Mouse (Mus musculus) T-cell, adult 2 months (primary cell): Measurements from ENCODE around the gene Mtx3.
"Not testable (repeated sequence)": the region's sequence is repeated elsewhere in the genome, so short reads cannot be mapped to it uniquely, and the experiment has no call there.

Source experiments
- DNase-seq: peaks from one replicate; pipeline ENCODE4 v3.0.0; 2022; ENCODE audit warnings: low spot score

Gene Mtx3

GRCm38 (mm10) chr13:92844586-92845221 lies at the start of gene Mtx3:
Gene Mtx3, plus strand, starts transcription at chr13:92844760.
- DNase-seq, result peak; percentile 77

GRCm38 (mm10) chr13:92798830-92799229 lies 45.7 kb upstream of the Mtx3 start:
- no peak for DNase-seq

- DNase-seq, result no peak
Observed at GRCm38 (mm10) chr13:92799306-92799925, 45.1 kb upstream of the Mtx3 start.

GRCm38 (mm10) chr13:92806785-92807184 lies 37.8 kb upstream of the Mtx3 start:
- DNase-seq, result no peak

GRCm38 (mm10) chr13:92807849-92808248 lies 36.7 kb upstream of the Mtx3 start:
- no peak for DNase-seq

- not testable (repeated sequence) for DNase-seq
Observed at GRCm38 (mm10) chr13:92810592-92810991, 34.0 kb upstream of the Mtx3 start.

- no peak for DNase-seq
Observed at GRCm38 (mm10) chr13:92816329-92816728, 28.2 kb upstream of the Mtx3 start.

- no peak for DNase-seq
Observed at GRCm38 (mm10) chr13:92817357-92817756, 27.2 kb upstream of the Mtx3 start.

GRCm38 (mm10) chr13:92828820-92829219 lies 15.7 kb upstream of the Mtx3 start:
- no peak for DNase-seq

GRCm38 (mm10) chr13:92833162-92833561 lies 11.4 kb upstream of the Mtx3 start:
- DNase-seq, result no peak

- no peak for DNase-seq
Observed at GRCm38 (mm10) chr13:92846438-92846837, 1.9 kb downstream of the Mtx3 start.

- DNase-seq, result no peak
Observed at GRCm38 (mm10) chr13:92847336-92847735, 2.8 kb downstream of the Mtx3 start.

GRCm38 (mm10) chr13:92848002-92848401 lies 3.4 kb downstream of the Mtx3 start:
- no peak for DNase-seq

- DNase-seq, result no peak
Observed at GRCm38 (mm10) chr13:92855901-92856300, 11.3 kb downstream of the Mtx3 start.

GRCm38 (mm10) chr13:92858808-92859207 lies 14.2 kb downstream of the Mtx3 start:
- DNase-seq, result no peak

- DNase-seq, result no peak
Observed at GRCm38 (mm10) chr13:92859959-92860358, 15.4 kb downstream of the Mtx3 start.

GRCm38 (mm10) chr13:92865358-92865757 lies 20.8 kb downstream of the Mtx3 start:
- no peak for DNase-seq

GRCm38 (mm10) chr13:92866680-92867079 lies 22.1 kb downstream of the Mtx3 start:
- no peak for DNase-seq

GRCm38 (mm10) chr13:92879514-92879913 lies 35.0 kb downstream of the Mtx3 start:
- DNase-seq, result no peak

- DNase-seq, result no peak
Observed at GRCm38 (mm10) chr13:92879933-92880332, 35.4 kb downstream of the Mtx3 start.

- no peak for DNase-seq
Observed at GRCm38 (mm10) chr13:92880589-92880988, 36.0 kb downstream of the Mtx3 start.

GRCm38 (mm10) chr13:92882271-92882985 lies 37.9 kb downstream of the Mtx3 start:
- DNase-seq, result no peak

- DNase-seq, result no peak
Observed at GRCm38 (mm10) chr13:92882986-92883720, 38.6 kb downstream of the Mtx3 start.
